Mouse (Mus musculus): ENCODE results near the gene Reg1. TPM values are rescaled to one million over a fixed set of nuclear protein-coding genes. Genes with fewer than 3 reads are reported as not detected.

The Reg1 gene
- total and polyA plus RNA-seq, 2 experiments from 2014 or later = not detected

- DNase-seq (ENCODE audit: low spot score) (no peak), ATAC-seq (ENCODE audit: insufficient read depth, low read depth) (no peak)
- H3K9me3 ChIP-seq (replicated peaks; ENCODE audit: control insufficient read depth, low read length) = no peaks in the 10 kb centered on the region
- H3K36me3 ChIP-seq (replicated peaks; ENCODE audit: control insufficient read depth, insufficient read depth, low read length) = no peaks in the 10 kb centered on the region
- H3K27ac ChIP-seq (ENCODE audit: low read depth) = no peak within 1 kb of the TSS
- no peaks in the 10 kb centered on the region for H3K27me3 ChIP-seq (ENCODE audit: control insufficient read depth, insufficient read depth, low read length)
- no peak within 1 kb of the TSS for H3K4me3 ChIP-seq (ENCODE audit: low read depth, low read length)
- H3K4me1 ChIP-seq (ENCODE audit: control insufficient read depth, insufficient read depth) = no peaks in the 10 kb centered on the region
- H3K9ac ChIP-seq (replicated peaks; ENCODE audit: low read depth, low read length) = no peak within 1 kb of the TSS
- 75% methylated on average over 2 of the region's 2 CpGs for WGBS
- TF ChIP-seq CTCF (IDR thresholded peaks at IDR 0.05; ENCODE audit: low read depth) = no peak
- no peak for TF ChIP-seq EP300 (IDR thresholded peaks at IDR 0.05; ENCODE audit: low read depth)
- H3K4me2 ChIP-seq (ENCODE audit: low read depth, low read length) = no peak within 1 kb of the TSS
These were observed 46.3 kb downstream of the Reg1 start, which contains the start of gene Reg3g for GRCm38 (mm10) chr6:78468772-78469171. Gene Reg3g (minus strand): TSS chr6:78468872.

GRCm38 (mm10) chr6:78469287-78469686 lies 46.8 kb downstream of the Reg1 start:
- no peaks in the 10 kb centered on the region for H3K36me3 ChIP-seq (replicated peaks; ENCODE audit: control insufficient read depth, insufficient read depth, low read length)

More at GRCm38 (mm10) chr6:78469287-78469686, 46.8 kb downstream of the Reg1 start:
- no peak overlapping the region for H3K27ac ChIP-seq (ENCODE audit: low read depth)
- no peaks in the 10 kb centered on the region for H3K9me3 ChIP-seq (replicated peaks; ENCODE audit: control insufficient read depth, low read length)
- H3K4me2 ChIP-seq (ENCODE audit: low read depth, low read length) = no peak overlapping the region
- no peak overlapping the region for H3K4me3 ChIP-seq (ENCODE audit: low read depth, low read length)
- no peaks in the 10 kb centered on the region for H3K4me1 ChIP-seq (ENCODE audit: control insufficient read depth, insufficient read depth)
- no peak for TF ChIP-seq CTCF (IDR thresholded peaks at IDR 0.05; ENCODE audit: low read depth)
- no peak for TF ChIP-seq EP300 (IDR thresholded peaks at IDR 0.05; ENCODE audit: low read depth)
- WGBS = 49% methylated on average over 3 of the region's 3 CpGs
- H3K9ac ChIP-seq (replicated peaks; ENCODE audit: low read depth, low read length) = no peak overlapping the region
- no peaks in the 10 kb centered on the region for H3K27me3 ChIP-seq (ENCODE audit: control insufficient read depth, insufficient read depth, low read length)
- ATAC-seq (ENCODE audit: insufficient read depth, low read depth) (no peak), DNase-seq (ENCODE audit: low spot score) (no peak)

Other genes with a start within 250 kb of the Reg1 start
- not detected in 2 replicates for gene Reg3b, start 52.1 kb upstream of the Reg1 start, total RNA-seq (2014; rRNA removed; ENCODE audit: low replicate concordance)
- 0.21 TPM in 1 of 2 replicates, not detected in the other for gene Reg3b, start 52.1 kb upstream of the Reg1 start, polyA plus RNA-seq (2015; fragmentation: Nextera tagmentation; extraction: Ambion mirVana)
- gene Reg3d, start 43.8 kb upstream of the Reg1 start, total RNA-seq (2014; rRNA removed; ENCODE audit: low replicate concordance) = not detected in 2 replicates
- gene Reg3d, start 43.8 kb upstream of the Reg1 start, polyA plus RNA-seq (2015; fragmentation: Nextera tagmentation; extraction: Ambion mirVana) = not detected in 2 replicates
- gene Reg3a, start 42.0 kb upstream of the Reg1 start, total RNA-seq (2014; rRNA removed; ENCODE audit: low replicate concordance) = not detected in 2 replicates
- gene Reg3a, start 42.0 kb upstream of the Reg1 start, polyA plus RNA-seq (2015; fragmentation: Nextera tagmentation; extraction: Ambion mirVana) = not detected in 2 replicates
- not detected in 2 replicates for gene Reg2, start 27.1 kb upstream of the Reg1 start, total RNA-seq (2014; rRNA removed; ENCODE audit: low replicate concordance)
- gene Reg2, start 27.1 kb upstream of the Reg1 start, polyA plus RNA-seq (2015; fragmentation: Nextera tagmentation; extraction: Ambion mirVana) = not detected in 2 replicates
- gene Reg3g, start 46.2 kb downstream of the Reg1 start, total RNA-seq (2014; rRNA removed; ENCODE audit: low replicate concordance) = 7.1 and 40.7 TPM in 2 replicates
- gene Reg3g, start 46.2 kb downstream of the Reg1 start, polyA plus RNA-seq (2015; fragmentation: Nextera tagmentation; extraction: Ambion mirVana) = 0.26 and 179 TPM in 2 replicates